Mouse (Mus musculus): ENCODE results near the gene Fasn. TPM values are rescaled to one million over a fixed set of nuclear protein-coding genes. Genes with fewer than 3 reads are reported as not detected.

The Fasn gene
- polyA plus RNA-seq, 1 experiment from 2014 or later = 53.9 TPM

GRCm38 (mm10) chr11:120805375-120806298, 18.7 kb downstream of the Fasn start:
- H3K4me3 ChIP-seq = no peak overlapping the region
- WGBS = 83% methylated on average over 7 of the region's 7 CpGs
- no peak overlapping the region for H3K4me2 ChIP-seq (replicated peaks)
- H3K9me3 ChIP-seq = no peaks in the 10 kb centered on the region
- H3K9ac ChIP-seq = no peak overlapping the region
- H3K36me3 ChIP-seq = peaks cover 56% of the 10 kb centered on the region
- ATAC-seq (ENCODE audit: low FRiP score, low read depth) = no peak
- no peaks in the 10 kb centered on the region for H3K27me3 ChIP-seq
- H3K27ac ChIP-seq = no peak overlapping the region
- no peaks in the 10 kb centered on the region; the same call in 1 of the 2 replicates for H3K4me1 ChIP-seq

DNA sequence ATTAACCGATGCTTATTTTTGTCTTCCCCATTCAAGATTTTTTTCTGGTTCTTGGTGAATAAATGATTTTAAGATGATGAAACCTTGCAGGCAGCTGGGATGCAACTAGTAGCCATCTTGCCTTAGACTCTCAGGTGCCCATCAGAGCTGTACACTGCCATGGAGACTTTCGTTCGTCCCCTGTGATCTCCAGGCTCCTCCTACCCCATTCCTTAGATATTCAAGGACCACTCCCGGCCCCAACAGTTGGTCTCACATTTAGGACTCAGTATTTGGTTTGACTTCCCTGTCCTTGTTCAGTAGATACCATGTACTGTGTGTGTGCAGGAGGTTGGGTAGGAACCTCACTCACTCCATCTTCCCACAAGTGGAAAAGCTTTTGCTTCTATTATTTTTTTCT, 19.6 kb downstream of the Fasn start:
- WGBS = 76% methylated on average over 4 of the region's 4 CpGs
- Histone ChIP-seq H3K9me3 (no peaks in the 10 kb centered on the region), H3K4me3 (no peak overlapping the region), H3K4me2 (replicated peaks) (no peak overlapping the region), H3K9ac (no peak overlapping the region), H3K4me1 (peaks cover 4% of the 10 kb centered on the region; the same call in 1 of the 2 replicates), H3K36me3 (peaks cover 47% of the 10 kb centered on the region), H3K27ac (no peak overlapping the region), H3K27me3 (no peaks in the 10 kb centered on the region)
- no peak for ATAC-seq (ENCODE audit: low FRiP score, low read depth)

GRCm38 (mm10) chr11:120804274-120804673, 20.1 kb downstream of the Fasn start:
- no peak overlapping the region for H3K27ac ChIP-seq
- ATAC-seq (ENCODE audit: low FRiP score, low read depth) = no peak
- H3K4me2 ChIP-seq (replicated peaks) = no peak overlapping the region
- H3K4me3 ChIP-seq = no peak overlapping the region
- 79% methylated on average over 7 of the region's 7 CpGs for WGBS
- H3K9ac ChIP-seq = no peak overlapping the region
- peaks cover 4% of the 10 kb centered on the region; the same call in 1 of the 2 replicates for H3K4me1 ChIP-seq
- H3K36me3 ChIP-seq = peaks cover 42% of the 10 kb centered on the region
- H3K27me3 ChIP-seq = no peaks in the 10 kb centered on the region
- no peaks in the 10 kb centered on the region for H3K9me3 ChIP-seq

DNA sequence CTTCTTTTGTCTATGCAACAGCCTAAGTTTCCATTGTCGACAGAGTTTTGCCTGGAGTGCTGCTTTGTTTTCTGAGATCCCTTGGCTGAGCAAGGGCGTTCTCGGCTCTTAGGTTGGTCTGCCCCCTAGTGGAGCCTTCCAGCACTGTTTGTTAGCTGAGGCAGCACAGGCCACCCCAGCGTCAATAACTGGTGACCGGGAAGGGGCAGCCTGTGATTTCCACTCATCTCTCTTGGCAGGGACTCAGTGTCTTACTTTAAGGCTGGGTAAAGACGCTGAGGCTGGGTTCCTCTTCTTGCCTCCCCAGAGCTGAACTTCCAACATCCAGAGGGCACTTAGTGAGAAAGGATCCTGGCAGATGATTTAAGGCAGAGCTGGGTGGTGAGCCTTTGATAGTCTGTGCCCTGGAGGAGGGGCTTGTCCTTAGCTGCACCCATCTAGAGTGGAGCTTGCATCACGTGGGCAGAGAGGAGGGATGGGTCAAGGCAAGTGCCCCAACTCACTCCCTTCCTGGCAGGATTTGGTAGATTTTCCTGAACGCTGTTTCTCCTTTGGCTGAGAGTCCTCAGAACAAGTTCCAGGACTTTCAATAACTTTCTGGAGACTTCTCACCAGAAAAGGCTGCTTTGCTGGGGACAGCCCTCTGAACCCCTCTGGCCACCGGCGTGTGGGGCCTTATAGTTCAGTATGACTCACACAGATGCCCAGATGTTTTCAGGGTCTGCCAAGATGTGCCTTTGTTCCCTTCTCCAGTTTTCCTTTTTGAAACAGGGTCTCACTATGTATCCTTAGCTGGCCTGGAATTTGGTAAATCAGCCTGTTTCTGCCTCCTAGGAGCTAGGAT, 24.1 kb downstream of the Fasn start:
- Histone ChIP-seq H3K9ac (peak overlapping the region; percentile 37), H3K4me3 (no peak overlapping the region; the same call in 1 of the 2 replicates), H3K27me3 (no peaks in the 10 kb centered on the region), H3K4me1 (peaks cover 14% of the 10 kb centered on the region), H3K9me3 (no peaks in the 10 kb centered on the region), H3K27ac (0 out of 2 replicates have a peak overlapping the region, but pooled peaks have one; percentile 6), H3K36me3 (peaks cover 2% of the 10 kb centered on the region), H3K4me2 (replicated peaks) (peak overlapping the region; percentile 37; the same call in 1 of the 2 replicates)
- WGBS = 9% methylated on average over 10 of the region's 10 CpGs
- ATAC-seq (ENCODE audit: low FRiP score, low read depth) = peak; percentile 64

DNA sequence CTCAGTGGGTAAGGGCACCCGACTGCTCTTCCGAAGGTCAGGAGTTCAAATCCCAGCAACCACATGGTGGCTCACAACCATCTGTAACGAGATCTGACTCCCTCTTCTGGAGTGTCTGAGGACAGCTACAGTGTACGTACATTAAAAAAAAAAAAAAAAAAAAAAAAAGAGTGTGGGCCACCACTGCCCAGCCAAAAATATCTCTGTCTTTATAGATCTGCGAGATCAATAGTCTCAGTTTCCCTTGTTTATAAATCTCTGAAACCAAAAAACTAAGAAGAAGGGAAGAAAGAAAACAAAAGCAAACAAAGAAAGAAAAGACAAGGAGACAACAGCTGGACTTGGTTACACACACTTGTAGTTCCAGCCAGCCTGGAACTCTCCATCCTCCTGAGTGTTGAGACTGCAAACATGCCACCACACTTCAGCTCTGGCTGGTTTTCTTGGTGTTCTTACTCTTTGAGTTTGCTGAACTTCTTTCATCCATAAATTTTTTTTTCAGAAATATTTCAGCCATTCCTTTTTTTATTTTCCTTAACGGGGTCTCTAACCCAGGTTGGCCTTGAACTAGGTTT, 24.9 kb downstream of the Fasn start:
- WGBS = 69% methylated on average over 6 of the region's 6 CpGs
- Histone ChIP-seq H3K9ac (no peak overlapping the region), H3K9me3 (no peaks in the 10 kb centered on the region), H3K36me3 (peaks cover 5% of the 10 kb centered on the region), H3K4me3 (no peak overlapping the region), H3K4me1 (peaks cover 21% of the 10 kb centered on the region), H3K27ac (no peak overlapping the region), H3K4me2 (replicated peaks) (peak overlapping the region; percentile 37; the same call in 1 of the 2 replicates), H3K27me3 (no peaks in the 10 kb centered on the region)
- no peak for ATAC-seq (ENCODE audit: low FRiP score, low read depth)

DNA sequence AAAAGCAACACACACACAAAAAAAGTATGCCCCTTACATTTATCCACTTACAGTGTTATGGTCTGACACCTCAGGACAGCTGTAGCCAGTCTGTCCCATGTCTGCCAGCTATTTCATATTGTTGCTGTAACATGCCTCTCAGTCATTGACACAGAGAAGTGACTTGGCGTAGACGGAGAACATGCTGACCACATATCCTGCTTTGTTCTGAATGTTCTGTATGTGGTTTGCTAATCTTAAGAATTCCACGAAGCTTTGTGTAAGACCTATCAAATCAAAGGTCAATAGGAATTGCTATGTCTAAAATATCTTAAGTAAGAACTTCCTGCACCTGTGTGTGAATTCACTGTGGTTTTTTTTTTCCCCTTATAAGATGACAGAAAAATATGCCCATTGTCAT, 26.1 kb downstream of the Fasn start:
- ATAC-seq (ENCODE audit: low FRiP score, low read depth) = no peak
- Histone ChIP-seq H3K9ac (no peak overlapping the region), H3K4me3 (no peak overlapping the region), H3K4me2 (replicated peaks) (no peak overlapping the region), H3K4me1 (peaks cover 21% of the 10 kb centered on the region), H3K36me3 (peaks cover 16% of the 10 kb centered on the region), H3K9me3 (no peaks in the 10 kb centered on the region), H3K27me3 (no peaks in the 10 kb centered on the region), H3K27ac (no peak overlapping the region)
- 88% methylated on average over 3 of the region's 3 CpGs for WGBS

DNA sequence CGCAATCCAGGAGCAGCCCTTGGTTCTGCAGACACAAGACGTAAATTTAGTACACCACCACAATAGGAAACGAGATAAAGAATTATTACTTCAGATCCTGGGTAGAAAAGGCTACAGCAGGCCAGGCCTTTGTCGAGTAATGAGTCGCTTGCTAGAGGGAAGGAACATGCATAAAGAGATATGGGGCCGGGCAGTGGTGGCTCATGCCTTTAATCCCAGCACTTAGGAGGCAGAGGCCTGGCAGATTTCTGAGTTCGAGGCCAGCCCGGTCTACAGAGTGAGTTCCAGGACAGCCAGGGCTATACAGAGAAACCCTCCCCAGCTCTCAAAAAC, 27.8 kb downstream of the Fasn start:
- Histone ChIP-seq H3K27me3 (no peaks in the 10 kb centered on the region), H3K36me3 (peaks cover 33% of the 10 kb centered on the region), H3K27ac (peak overlapping the region; percentile 73), H3K4me2 (replicated peaks) (peak overlapping the region; percentile 99), H3K4me1 (peaks cover 21% of the 10 kb centered on the region), H3K9ac (peak overlapping the region; percentile 98), H3K4me3 (peak overlapping the region; percentile 100), H3K9me3 (no peaks in the 10 kb centered on the region)
- no peak for ATAC-seq (ENCODE audit: low FRiP score, low read depth)
- WGBS = 33% methylated on average over 8 of the region's 8 CpGs

DNA sequence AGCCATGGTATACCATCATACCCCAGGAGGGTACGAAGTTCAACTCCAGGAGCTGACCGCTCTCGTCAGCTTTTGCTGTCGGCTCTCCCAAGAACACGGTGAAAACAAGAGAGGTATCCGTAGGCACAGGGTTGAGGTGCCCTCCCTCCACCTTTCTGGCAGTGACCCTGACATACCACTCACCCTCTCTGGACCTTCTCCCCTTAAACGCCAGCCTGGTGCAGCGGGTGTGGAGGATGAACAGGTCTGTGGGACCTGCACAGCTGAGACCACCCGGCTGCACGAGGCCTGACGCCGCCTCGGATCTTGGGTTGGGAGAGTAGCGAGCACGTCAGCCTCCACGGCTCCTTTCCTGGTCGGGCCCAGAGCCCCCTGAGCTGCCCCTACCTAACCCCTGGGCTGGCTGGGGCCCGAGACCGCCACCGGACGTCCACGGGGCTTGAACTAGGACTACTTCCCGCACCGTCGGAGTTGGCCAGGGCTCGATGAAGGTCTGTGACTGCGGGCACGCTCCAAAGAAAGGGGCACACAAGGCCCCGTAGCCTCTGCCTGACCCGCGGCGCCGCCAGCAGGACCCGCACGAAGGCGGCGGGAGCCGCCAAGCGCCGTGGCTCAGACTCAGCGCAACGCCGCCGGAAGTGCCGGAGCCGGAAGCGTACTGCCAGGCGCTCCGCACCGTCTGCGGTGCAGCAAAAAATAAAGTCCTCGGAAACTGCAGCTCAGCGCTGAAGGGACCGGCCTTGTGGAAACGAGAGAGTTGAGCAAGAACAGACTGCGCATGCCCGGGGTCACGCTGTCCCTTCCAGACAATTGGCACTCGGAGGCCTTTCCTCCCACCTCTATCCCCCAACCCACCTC, 28.4 kb downstream of the Fasn start, which contains the start of gene Dus1l:
Gene Dus1l (minus strand): TSS at position 648 of the 858 bp plus-strand sequence.
- Histone ChIP-seq H3K27ac (peak within 1 kb of the TSS; percentile 73), H3K4me2 (replicated peaks) (peak within 1 kb of the TSS; percentile 99), H3K9me3 (no peaks in the 10 kb centered on the region), H3K27me3 (no peaks in the 10 kb centered on the region), H3K36me3 (peaks cover 39% of the 10 kb centered on the region), H3K4me3 (peak within 1 kb of the TSS; percentile 100), H3K4me1 (peaks cover 21% of the 10 kb centered on the region), H3K9ac (peak within 1 kb of the TSS; percentile 98)
- 2% methylated on average over 59 of the region's 59 CpGs for WGBS
- ATAC-seq (ENCODE audit: low FRiP score, low read depth) = peak; percentile 91

DNA sequence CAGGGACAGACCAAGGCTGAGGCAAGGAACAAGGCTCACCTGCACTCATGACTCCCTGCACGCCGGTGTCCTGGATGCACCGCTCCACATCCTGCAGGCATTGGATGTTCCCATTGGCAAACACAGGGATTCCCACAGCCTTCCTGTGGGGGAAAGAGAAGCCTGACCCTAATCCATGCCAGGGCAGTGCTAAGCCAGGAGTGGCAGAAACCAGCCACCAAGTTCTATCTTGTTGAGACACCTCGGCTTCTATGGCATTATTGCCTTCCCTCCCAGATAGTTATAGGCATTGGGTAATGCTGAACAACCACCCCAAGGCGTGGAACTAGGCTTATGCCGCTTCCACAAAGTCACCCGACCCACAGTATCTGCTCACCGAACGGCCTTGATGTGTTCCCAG, 31.7 kb downstream of the Fasn start:
- peaks cover 69% of the 10 kb centered on the region for H3K36me3 ChIP-seq
- H3K9me3 ChIP-seq = no peaks in the 10 kb centered on the region
- no peak overlapping the region for H3K4me2 ChIP-seq (replicated peaks)
- H3K4me1 ChIP-seq = peaks cover 17% of the 10 kb centered on the region
- no peak overlapping the region for H3K4me3 ChIP-seq
- WGBS = 95% methylated on average over 9 of the region's 9 CpGs
- no peak overlapping the region for H3K9ac ChIP-seq
- H3K27me3 ChIP-seq = no peaks in the 10 kb centered on the region
- ATAC-seq (ENCODE audit: low FRiP score, low read depth) = no peak
- H3K27ac ChIP-seq = no peak overlapping the region

DNA sequence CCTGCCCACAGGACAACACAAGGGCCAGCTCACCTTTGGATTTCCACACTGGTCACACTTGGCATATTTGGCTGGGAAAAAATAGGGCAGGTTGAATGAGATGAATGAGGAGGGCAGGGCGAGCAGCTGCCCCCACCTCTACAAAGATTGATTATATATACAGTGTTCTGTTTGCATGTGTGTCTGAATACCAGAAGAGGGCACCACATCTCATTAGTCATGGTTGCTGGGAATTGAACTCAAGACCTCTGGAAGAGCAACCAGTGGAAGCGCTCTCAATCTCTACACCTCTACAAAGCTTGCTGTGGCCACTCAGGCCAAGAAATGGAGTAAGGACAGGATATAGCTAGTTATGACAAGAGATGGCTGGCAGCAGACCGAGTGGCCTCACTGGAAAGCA, 34.5 kb downstream of the Fasn start:
- ATAC-seq (ENCODE audit: low FRiP score, low read depth) = no peak
- Histone ChIP-seq H3K9me3 (no peaks in the 10 kb centered on the region), H3K4me3 (no peak overlapping the region), H3K27ac (no peak overlapping the region), H3K36me3 (peaks cover 89% of the 10 kb centered on the region), H3K4me2 (replicated peaks) (no peak overlapping the region), H3K9ac (no peak overlapping the region), H3K27me3 (no peaks in the 10 kb centered on the region), H3K4me1 (peaks cover 16% of the 10 kb centered on the region)
- 91% methylated on average over 3 of the region's 3 CpGs for WGBS

- Histone ChIP-seq H3K9me3 (no peaks in the 10 kb centered on the region), H3K36me3 (peaks cover 85% of the 10 kb centered on the region)
- no peak for ATAC-seq (ENCODE audit: low FRiP score, low read depth)
Observed at GRCm38 (mm10) chr11:120789355-120789754, 35.0 kb downstream of the Fasn start.

More at GRCm38 (mm10) chr11:120789355-120789754, 35.0 kb downstream of the Fasn start:
- H3K4me1 ChIP-seq = peaks cover 14% of the 10 kb centered on the region
- H3K4me3 ChIP-seq = no peak overlapping the region
- no peaks in the 10 kb centered on the region for H3K27me3 ChIP-seq
- H3K9ac ChIP-seq = 0 out of 2 replicates have a peak overlapping the region, but pooled peaks have one; percentile 2
- H3K4me2 ChIP-seq (replicated peaks) = no peak overlapping the region
- H3K27ac ChIP-seq = no peak overlapping the region
- WGBS = 84% methylated on average over 4 of the region's 4 CpGs
